Mouse (Mus musculus) ES-CJ7 (cell line): ENCODE measurements at regions not wholly inside any gene's neighbourhood (a gene's known extent, or its start where the extent isn't known, plus 50 kb on each side); places are given as distances from the start of the nearest gene placed in this dataset.

Source experiments
- DNase-seq: peaks from one replicate; pipeline ENCODE4 v3.0.0; 2011; ENCODE audit warnings: low read depth, low spot score

- DNase-seq = no peak
Measured at GRCm38 (mm10) chr10:60937517-60937866, 106.1 kb upstream of the Unc5b start.

- no peak for DNase-seq
Measured at GRCm38 (mm10) chr10:60936659-60937516, 105.5 kb upstream of the Unc5b start.

DNA sequence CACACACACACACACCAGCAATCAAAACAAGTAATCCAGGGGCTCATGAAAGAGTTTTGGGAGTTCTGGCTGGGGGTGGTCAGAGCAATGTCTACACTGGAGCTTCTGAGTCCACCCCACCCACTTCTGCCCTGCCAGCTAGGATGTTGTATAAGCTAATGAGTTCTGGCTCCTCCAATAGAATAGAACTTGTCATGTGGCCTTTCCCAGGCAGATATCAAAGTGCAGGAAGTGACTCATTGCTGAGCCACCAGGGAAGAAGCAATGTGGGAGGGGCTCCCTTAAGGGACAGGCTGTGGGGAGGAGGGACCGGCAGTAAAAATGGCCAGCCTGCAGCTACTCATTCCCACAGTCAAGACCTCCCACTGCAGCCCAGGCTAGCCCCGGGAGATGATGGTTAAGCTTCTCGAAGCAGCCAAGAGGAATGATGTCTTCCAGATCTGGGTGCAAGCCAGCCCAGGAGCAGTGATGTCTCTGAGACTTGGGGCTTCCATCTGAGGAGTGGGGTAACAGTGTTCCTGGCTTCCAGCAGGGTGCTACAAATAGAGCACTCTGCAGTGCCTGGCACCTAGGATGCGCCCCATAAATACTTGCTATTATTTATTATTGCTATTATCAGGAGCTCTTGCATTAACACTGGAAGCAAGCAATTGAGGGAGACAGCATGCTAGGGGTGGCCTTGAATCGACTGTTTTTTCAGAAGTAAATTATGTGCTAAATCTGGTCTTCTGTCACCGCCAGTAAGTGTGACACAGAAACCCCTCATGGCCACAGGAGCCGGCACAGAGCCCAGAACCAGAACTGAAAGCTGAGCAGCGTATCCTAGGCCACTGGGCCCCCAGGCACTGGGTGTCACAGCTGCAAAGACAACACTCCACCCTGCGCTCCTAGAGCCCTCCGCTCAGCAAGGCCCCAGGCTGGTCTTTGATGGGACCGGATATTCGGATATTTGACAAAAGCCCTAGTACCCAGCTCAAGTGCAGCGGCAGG is 103.2 kb upstream of the Unc5b start:
- peak; percentile 30 for DNase-seq

DNA sequence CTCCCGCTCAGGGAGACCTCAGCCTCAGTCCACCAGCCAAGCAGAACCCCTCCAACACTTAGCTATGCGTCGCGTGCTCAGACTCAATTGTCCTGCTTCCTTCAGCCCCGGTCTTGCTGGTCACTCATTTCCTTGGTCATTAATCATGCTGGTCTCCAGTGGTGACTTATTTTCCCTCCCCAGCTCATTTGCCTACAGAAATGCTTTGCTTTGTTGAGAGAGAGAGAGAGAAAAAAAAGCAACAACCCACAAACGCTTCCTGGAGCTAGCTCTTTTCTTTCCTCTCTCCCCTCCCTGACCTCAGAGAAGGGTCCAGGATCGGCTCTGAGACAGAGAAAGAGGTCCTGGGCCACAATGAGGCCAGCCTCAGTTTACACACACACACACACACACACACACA is 102.5 kb upstream of the Unc5b start:
- no peak for DNase-seq

GRCm38 (mm10) chr10:60932855-60933254 is 101.5 kb upstream of the Unc5b start:
- no peak for DNase-seq

- no peak for DNase-seq
Measured at GRCm38 (mm10) chr10:60931891-60932378, 100.6 kb upstream of the Unc5b start.

- DNase-seq = no peak
Measured at GRCm38 (mm10) chr10:60928646-60929045, 97.3 kb upstream of the Unc5b start.

- no peak for DNase-seq
Measured at GRCm38 (mm10) chr10:60928164-60928563, 96.8 kb upstream of the Unc5b start.

DNA sequence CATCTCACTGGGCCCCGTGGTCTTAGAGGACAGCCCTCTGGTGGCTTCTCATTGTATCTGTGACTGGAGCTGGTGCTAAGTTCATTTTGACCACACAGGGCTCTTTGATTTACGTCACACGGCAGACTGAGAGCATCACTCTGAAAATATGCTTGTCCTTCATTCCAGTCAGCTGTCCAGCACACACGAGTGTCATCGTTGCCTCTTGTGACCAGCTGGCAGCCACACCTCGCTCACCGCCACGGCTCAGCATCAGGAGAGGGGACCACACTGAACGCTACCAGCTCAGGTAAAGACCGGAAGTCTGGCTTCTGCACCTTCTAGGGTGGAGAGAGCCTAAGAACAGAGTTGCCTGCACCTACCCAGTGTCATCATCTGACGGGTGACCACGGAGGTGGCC is 95.3 kb upstream of the Unc5b start:
- DNase-seq = no peak

- DNase-seq = no peak
Measured at GRCm38 (mm10) chr10:60925644-60926043, 94.3 kb upstream of the Unc5b start.

DNA sequence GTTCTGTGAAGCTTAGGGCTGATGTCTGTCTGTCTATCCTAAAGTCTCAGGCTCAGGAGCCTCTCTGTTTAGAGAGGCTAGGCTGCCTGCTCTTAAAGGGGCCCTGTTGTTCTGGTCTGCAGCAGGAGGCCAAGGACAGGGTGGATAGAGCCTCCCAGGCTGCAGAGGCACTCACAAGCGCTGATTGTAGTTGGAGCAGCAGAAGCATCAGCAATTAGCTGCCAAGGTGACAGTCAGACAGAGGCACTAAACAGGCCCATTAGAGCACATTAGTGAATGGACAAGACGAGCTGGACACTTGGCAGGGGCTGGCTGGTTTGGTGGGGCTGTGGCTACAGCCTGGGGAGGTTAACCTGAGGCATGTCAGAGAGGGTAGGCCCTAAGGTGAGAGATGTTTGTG is 93.8 kb upstream of the Unc5b start:
- no peak for DNase-seq

- no peak for DNase-seq
Measured at GRCm38 (mm10) chr10:60923806-60924205, 92.4 kb upstream of the Unc5b start.

DNA sequence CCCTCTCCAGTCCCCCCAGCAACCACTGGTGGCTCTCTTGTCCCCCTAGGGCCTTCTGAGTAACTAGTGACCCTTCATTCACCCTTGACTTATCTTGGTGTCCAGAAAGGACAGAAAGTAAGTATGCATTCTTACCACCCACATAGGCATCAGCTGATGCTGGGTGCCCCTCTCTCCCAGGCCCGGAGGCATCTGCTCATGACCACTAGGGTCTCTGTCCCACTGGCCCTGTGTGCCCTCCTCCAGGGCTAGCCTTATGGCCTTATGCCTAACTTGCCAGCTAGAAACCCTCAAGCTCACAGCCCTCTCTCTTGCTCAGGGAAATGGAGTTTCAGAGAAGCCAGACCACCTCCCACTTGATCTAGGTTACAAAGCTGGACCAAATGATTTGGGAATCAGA is 89.2 kb upstream of the Unc5b start:
- no peak for DNase-seq

- no peak for DNase-seq
Measured at GRCm38 (mm10) chr10:60918020-60918419, 86.6 kb upstream of the Unc5b start.

DNA sequence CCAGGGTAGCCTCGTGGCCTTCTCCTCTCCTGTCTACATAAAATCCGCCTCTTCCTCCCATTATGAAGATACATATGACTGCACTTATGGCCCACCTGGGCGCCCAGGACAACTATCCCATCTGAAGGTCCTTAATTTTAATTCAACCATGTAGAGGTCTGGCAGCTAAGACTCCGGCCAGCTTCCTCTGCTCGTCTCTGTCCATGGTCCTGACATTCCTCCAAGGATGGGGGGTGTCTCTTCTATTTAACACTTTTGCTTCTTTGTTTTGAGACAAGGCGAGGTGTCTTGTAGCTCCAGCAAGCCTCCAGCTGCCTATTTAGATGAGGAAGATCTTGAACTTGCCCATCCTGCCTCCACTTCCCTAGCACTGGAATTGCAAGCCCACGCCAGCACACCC is 83.0 kb upstream of the Unc5b start:
- peak; percentile 59 for DNase-seq

DNA sequence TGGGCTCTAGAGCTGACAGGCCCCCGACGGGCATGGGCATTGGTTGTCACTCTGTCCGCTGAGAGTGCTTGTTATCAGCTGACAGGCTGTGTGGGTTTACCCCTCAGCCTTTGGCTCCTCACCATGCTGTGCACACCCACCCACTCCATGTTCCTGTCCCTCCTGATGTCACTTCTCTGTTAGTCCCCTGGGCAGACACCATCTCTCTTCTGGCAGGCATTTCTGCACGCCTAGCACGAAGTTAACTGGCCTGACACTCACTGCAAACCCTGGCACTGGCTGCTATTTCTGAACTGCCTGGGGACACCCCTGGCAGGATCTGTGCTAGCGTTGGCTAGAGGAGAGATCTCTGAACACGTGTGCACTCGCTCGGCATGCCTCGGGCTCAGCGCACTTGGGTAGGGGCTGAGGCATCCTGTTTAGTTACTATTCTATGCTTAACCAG is 82.1 kb upstream of the Unc5b start:
- DNase-seq = no peak

DNA sequence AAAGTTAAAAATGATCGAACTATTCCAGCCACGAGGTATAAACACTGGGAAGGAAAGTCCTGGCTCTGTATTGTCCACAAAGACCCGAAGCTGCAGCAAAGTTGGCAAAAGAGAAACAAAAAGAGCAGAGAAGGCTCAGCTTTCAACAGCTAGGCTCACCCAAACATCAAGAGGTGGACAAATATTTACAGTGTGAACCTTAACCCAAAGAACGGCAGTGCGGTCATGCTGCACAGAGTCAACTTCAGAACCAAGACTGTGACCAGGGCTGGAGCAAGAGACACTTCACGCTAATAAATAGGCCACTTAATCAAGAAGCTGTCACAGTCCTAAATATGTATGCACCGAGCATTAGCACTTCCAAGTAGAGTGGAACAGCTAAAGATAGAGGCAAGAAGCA is 73.0 kb upstream of the Unc5b start:
- no peak for DNase-seq

DNA sequence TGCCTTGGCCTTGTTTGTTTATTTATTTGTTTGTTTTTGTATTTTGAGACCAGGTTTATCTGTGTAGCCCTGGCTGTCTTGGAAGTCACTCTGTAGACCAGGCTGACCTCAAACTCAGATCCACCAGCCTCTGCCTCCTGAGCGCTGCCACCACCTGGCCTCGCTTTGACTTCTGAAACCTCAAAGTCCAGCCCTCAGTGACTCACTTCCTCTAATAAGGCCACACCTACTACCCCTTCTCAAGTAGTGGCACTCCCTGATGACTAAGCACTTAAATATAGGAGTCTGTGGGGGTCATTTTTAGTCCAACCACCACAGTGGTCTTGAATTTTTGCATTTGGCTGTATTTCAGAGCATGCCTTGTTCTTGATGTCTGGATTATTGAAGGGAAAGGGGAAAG is 69.6 kb upstream of the Unc5b start:
- DNase-seq = peak; percentile 28

DNA sequence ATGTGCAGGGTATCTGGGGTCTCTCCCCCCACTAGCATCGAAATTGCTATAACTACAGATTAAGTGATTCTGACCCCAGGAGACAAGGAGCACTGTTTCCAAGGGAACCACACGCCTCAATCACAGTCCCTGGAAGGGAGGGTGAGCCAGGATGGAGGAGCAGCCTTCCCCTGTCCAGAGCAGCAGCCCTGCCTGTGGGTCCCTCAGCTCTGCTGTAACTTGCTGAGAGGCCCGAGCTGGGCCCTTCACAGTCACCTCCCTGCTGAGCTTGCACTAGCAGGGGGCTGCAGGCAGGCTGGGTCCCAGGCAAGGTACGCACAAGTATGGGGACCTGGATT is 62.4 kb upstream of the Unc5b start:
- DNase-seq = no peak

DNA sequence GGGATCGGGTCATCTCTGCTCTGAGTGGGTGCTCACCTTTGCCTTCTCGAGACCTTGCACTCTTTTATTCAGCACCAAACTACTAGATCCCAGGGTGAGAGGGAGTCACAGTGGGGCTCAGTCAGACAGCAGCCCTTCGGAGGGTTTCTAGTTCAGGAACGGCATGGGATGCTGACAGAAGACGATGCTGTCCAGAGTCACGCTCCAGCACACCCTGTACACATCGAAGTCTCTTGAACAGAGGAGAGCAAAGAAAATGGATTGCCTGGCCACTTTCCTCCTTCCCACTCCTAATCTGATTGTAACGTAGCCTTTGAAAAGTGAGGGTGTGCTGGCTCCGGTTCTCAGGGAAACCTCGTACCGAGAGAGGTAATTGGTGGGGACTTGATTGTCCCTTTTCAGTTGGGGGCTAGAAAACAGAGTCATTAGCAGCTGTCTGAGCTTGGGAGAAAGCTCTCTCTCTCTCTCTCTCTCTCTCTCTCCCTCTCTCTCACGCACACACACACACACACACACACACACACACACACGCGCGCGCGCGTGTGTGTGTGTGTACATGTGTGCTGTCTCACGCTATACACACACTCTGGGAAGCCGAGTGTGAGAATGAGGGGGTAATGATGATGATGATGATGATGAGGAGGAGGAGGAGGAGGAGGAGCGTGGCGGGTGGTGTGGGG is 61.9 kb upstream of the Unc5b start:
- no peak for DNase-seq

DNA sequence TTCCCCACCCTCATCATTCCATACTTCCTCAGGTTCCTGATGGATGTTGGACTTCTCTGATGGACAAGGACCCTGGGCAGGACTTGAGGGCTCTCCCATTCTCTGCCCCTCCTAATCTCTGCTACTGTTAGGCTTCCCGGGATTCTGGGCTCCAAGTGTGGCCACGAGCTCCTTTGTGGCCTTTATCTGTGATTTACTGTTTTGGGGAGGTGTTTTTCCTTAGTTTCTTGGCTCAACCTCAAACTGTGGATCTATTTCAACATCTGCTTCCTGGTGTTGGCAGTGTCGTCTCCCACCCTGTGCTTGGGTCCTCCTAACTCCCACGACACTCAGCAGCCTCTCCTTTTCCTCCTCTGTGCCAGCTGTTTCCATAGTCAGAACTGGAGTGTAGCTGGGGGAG is 61.3 kb upstream of the Unc5b start:
- no peak for DNase-seq
